In the genomic region with DNA sequence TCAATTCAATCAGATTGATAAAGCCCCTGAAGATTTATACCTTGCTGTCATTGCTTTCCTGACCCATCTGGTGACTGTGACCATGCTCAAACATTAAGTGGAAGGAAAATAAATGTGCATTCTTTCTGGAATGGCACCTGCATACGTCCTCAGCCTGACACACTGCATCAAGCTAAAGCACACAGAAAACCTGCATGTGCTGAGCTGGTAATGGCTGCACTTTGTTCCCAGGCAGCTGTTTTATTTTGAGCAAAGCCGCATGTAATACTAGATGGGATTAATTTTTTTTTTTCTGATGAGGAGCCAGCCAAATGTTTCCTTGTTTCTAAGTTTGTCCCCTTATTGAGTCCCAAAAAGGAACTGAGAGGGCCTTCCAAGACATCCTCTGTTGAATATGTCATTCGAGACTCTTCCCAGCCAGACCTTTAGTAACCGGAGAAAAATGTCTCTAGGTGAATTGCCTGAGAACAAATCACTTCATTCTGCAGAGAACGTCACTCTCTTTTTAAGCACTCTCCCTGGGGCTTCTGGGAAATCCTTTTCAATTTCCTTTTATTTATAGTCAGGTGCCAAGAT, we compare ENCODE assay signal across 21 mouse cellular contexts.
DNase-seq lines count a peak whose midpoint lies in the region; ATAC-seq and TF ChIP-seq lines count a peak whose summit lies in the region.
"Had no signal": no experiment of that assay in that cellular context is flagged by ENCODE, and none has a peak within 500 bp of the region (broad histone marks: within the 10 kb centered on the region; RNA-seq: fewer than 3 reads in every experiment).

No protein-coding gene starts in this region.

- no peaks in the 10 kb centered on the region for H3K9me3 ChIP-seq in midbrain, embryonic 14.5 days (ENCODE audit: control insufficient read depth, low read length)
- H3K9me3 ChIP-seq in midbrain, embryonic 11.5 days (ENCODE audit: control insufficient read depth, low read length), result no peaks in the 10 kb centered on the region
- H3K9me3 ChIP-seq in midbrain, postnatal 0 days (ENCODE audit: low read length), result no peaks in the 10 kb centered on the region
- H3K9me3 ChIP-seq: hindbrain, embryonic 12.5 days had no signal

- peaks cover 4% of the 10 kb centered on the region; the same call in 1 of the 2 replicates for H3K4me1 ChIP-seq in midbrain, embryonic 14.5 days (ENCODE audit: control insufficient read depth, insufficient read depth, low read length)
- H3K4me1 ChIP-seq in midbrain, embryonic 11.5 days (ENCODE audit: control insufficient read depth, insufficient read depth, low read length), result no peaks in the 10 kb centered on the region
- no peaks in the 10 kb centered on the region for H3K4me1 ChIP-seq in midbrain, postnatal 0 days (ENCODE audit: insufficient read depth, low read length)
- H3K4me1 ChIP-seq: hindbrain, embryonic 12.5 days had no signal

- H3K4me3 ChIP-seq in midbrain, embryonic 14.5 days (replicated peaks; ENCODE audit: low read depth, low read length), result no peak overlapping the region
- no peak overlapping the region for H3K4me3 ChIP-seq in midbrain, embryonic 11.5 days (ENCODE audit: low read depth, low read length)
- H3K4me3 ChIP-seq in midbrain, postnatal 0 days (ENCODE audit: low read depth, low read length), result no peak overlapping the region
- H3K4me3 ChIP-seq: erythroblast, embryonic 14.5 days; hindbrain, embryonic 12.5 days had no signal

- peak; percentile 12 to 18 for DNase-seq in heart, adult 18-20 months
- no peak for DNase-seq in heart, adult 11 months
- peak; percentile 16 for DNase-seq in midbrain, embryonic 14.5 days
- no peak for DNase-seq in midbrain, embryonic 11.5 days (ENCODE audit: low spot score, missing footprints)
- peak; percentile 17 for DNase-seq in fibroblast of lung, adult 2 months (ENCODE audit: low read depth)
- peak; percentile 5 for DNase-seq in midbrain, postnatal 0 days (ENCODE audit: low spot score)
- no peak for DNase-seq in retina, embryonic 14.5 days (ENCODE audit: low spot score)
- no peak for DNase-seq in thymus, adult 18-20 months
- DNase-seq: adrenal gland, postnatal 25 days; cerebellum, adult 9-10 months; layer of hippocampus, postnatal 36 days; lung, postnatal 14 days; right cerebral cortex, postnatal 25 days; thymus, postnatal 4 days had no signal

- no peaks in the 10 kb centered on the region for H3K36me3 ChIP-seq in midbrain, embryonic 14.5 days (ENCODE audit: control insufficient read depth, insufficient read depth, low read length)
- H3K36me3 ChIP-seq in midbrain, embryonic 11.5 days (ENCODE audit: control insufficient read depth, insufficient read depth, low read length), result no peaks in the 10 kb centered on the region
- no peaks in the 10 kb centered on the region for H3K36me3 ChIP-seq in midbrain, postnatal 0 days (ENCODE audit: insufficient read depth, low read length)
- H3K36me3 ChIP-seq: hindbrain, embryonic 12.5 days had no signal

- H3K27ac ChIP-seq in midbrain, embryonic 14.5 days (replicated peaks; ENCODE audit: low read depth, low read length), result no peak overlapping the region
- no peak overlapping the region for H3K27ac ChIP-seq in midbrain, embryonic 11.5 days (ENCODE audit: low read depth, low read length)
- no peak overlapping the region for H3K27ac ChIP-seq in midbrain, postnatal 0 days (ENCODE audit: low read depth, low read length)
- H3K27ac ChIP-seq: hindbrain, embryonic 12.5 days; kidney, postnatal 0 days; liver, embryonic 14.5 days had no signal

- TF ChIP-seq CTCF in midbrain, postnatal 0 days (IDR thresholded peaks at IDR 0.05), result no peak

- H3K4me2 ChIP-seq in midbrain, embryonic 14.5 days (ENCODE audit: low read length), result no peak overlapping the region
- no peak overlapping the region for H3K4me2 ChIP-seq in midbrain, embryonic 11.5 days
- H3K4me2 ChIP-seq in midbrain, postnatal 0 days (ENCODE audit: low read depth, low read length, poor library complexity, severe bottlenecking), result no peak overlapping the region
- H3K4me2 ChIP-seq: hindbrain, embryonic 12.5 days had no signal

- H3K9ac ChIP-seq in midbrain, embryonic 14.5 days (replicated peaks; ENCODE audit: low read length), result no peak overlapping the region
- H3K9ac ChIP-seq in midbrain, embryonic 11.5 days (ENCODE audit: low read length), result no peak overlapping the region
- no peak overlapping the region for H3K9ac ChIP-seq in midbrain, postnatal 0 days (replicated peaks; ENCODE audit: low read length, poor library complexity, severe bottlenecking)
- H3K9ac ChIP-seq: hindbrain, embryonic 12.5 days; liver, embryonic 14.5 days had no signal

- ATAC-seq in midbrain, embryonic 14.5 days (ENCODE audit: low FRiP score, low TSS enrichment), result no peak
- ATAC-seq in midbrain, embryonic 11.5 days (ENCODE audit: low FRiP score), result no peak
- ATAC-seq in midbrain, postnatal 0 days (ENCODE audit: low FRiP score), result no peak
- ATAC-seq: activated CD4-positive, CD25-positive, alpha-beta regulatory T cell, adult 4 months; intestine, embryonic 16.5 days; Patski had no signal

- no peaks in the 10 kb centered on the region for H3K27me3 ChIP-seq in midbrain, embryonic 14.5 days (ENCODE audit: control insufficient read depth, insufficient read depth, low read length)
- no peaks in the 10 kb centered on the region for H3K27me3 ChIP-seq in midbrain, embryonic 11.5 days (ENCODE audit: control insufficient read depth, insufficient read depth, low read length)
- no peaks in the 10 kb centered on the region for H3K27me3 ChIP-seq in midbrain, postnatal 0 days (ENCODE audit: insufficient read depth, low read length)
- H3K27me3 ChIP-seq: hindbrain, embryonic 12.5 days; Patski had no signal

- WGBS in midbrain, embryonic 14.5 days, result 28% methylated on average over 5 of the region's 5 CpGs
- 65% methylated on average over 5 of the region's 5 CpGs for WGBS in midbrain, embryonic 11.5 days
- WGBS in midbrain, postnatal 0 days, result 23% methylated on average over 5 of the region's 5 CpGs

Comparison
In these comparisons a context has a peak if more than half of its experiments do, and no peak if none do; other contexts are left out.
1. DNase-seq: peak in heart, adult 18-20 months (2 of 2), midbrain, embryonic 14.5 days (single experiment), fibroblast of lung, adult 2 months (single experiment) and midbrain, postnatal 0 days (single experiment); none in heart, adult 11 months (single experiment), midbrain, embryonic 11.5 days (single experiment), retina, embryonic 14.5 days (single experiment) and thymus, adult 18-20 months (0 of 2).